Mouse (Mus musculus) lung, embryonic 16.5 days (tissue): Measurements from ENCODE around the gene Psmd11. TPM values are rescaled to one million over a fixed set of nuclear protein-coding genes. Genes with fewer than 3 reads are reported as not detected.
"Not testable (repeated sequence)": the region's sequence is repeated elsewhere in the genome, so short reads cannot be mapped to it uniquely, and the experiment has no call there.

ENCODE experiments used
- ATAC-seq: fragments of 200-750 bp; cut with Nextera tagmentation; 2 replicates; pipeline ENCODE4 v1.8.0; 2017; ENCODE audit warnings: low read depth, mild to moderate bottlenecking, moderate library complexity
- H3K27ac ChIP-seq: fragments of 300-500 bp; sonication (generic); 2 replicates; pipeline ENCODE4 v1.5.1; 2014; ENCODE audit warnings: mild to moderate bottlenecking, control low read depth, low read length
- H3K27me3 ChIP-seq: fragments of 300-500 bp; sonication (generic); 2 replicates; pipeline ENCODE4 v1.6.1; 2014; ENCODE audit warnings: low read depth, low read length, mixed read lengths; ENCODE audit not compliant: control insufficient read depth, insufficient read depth
- H3K36me3 ChIP-seq: fragments of 300-500 bp; sonication (generic); 2 replicates; pipeline ENCODE4 v1.6.1; 2014; ENCODE audit warnings: low read length; ENCODE audit not compliant: control insufficient read depth, insufficient read depth
- H3K4me1 ChIP-seq: fragments of 300-500 bp; sonication (generic); replicated peaks from 2 replicates; pipeline ENCODE4 v1.6.1; 2014; ENCODE audit warnings: low read length, mixed read lengths; ENCODE audit not compliant: control insufficient read depth, insufficient read depth
- H3K4me2 ChIP-seq: fragments of 300-500 bp; sonication (generic); 2 replicates; pipeline ENCODE4 v1.6.1; 2014; ENCODE audit warnings: low read depth, low read length, control low read depth
- H3K4me3 ChIP-seq: fragments of 300-500 bp; sonication (generic); 2 replicates; pipeline ENCODE4 v1.5.1; 2014; ENCODE audit warnings: mild to moderate bottlenecking, low read length, control low read depth
- H3K9ac ChIP-seq: fragments of 300-500 bp; sonication (generic); 2 replicates; pipeline ENCODE4 v1.6.1; 2014; ENCODE audit warnings: low read length, control low read depth
- H3K9me3 ChIP-seq: fragments of 300-500 bp; sonication (generic); 2 replicates; pipeline ENCODE4 v1.6.1; 2016; ENCODE audit warnings: low read length; ENCODE audit not compliant: control insufficient read depth
- WGBS: fragments of 180-500 bp; shearing (Covaris S2); extraction: QIAGEN DNeasy Blood & Tissue Kit; methylation state at CpG from one replicate; pipeline ENCODE4 v1.1.7; 2014; 5-methylcytosine and 5-hydroxymethylcytosine counted together
- polyA plus RNA-seq: library from polyadenylated mRNA; unstranded; fragments of >200 nt; fragmentation: Nextera tagmentation; extraction: Ambion mirVana; gene quantifications from 2 replicates; pipeline ENCODE4 v1.2.1, GENCODE M21; 2015

Psmd11 gene
- polyA plus RNA-seq, 1 experiment from 2014 or later: 300 TPM

DNA sequence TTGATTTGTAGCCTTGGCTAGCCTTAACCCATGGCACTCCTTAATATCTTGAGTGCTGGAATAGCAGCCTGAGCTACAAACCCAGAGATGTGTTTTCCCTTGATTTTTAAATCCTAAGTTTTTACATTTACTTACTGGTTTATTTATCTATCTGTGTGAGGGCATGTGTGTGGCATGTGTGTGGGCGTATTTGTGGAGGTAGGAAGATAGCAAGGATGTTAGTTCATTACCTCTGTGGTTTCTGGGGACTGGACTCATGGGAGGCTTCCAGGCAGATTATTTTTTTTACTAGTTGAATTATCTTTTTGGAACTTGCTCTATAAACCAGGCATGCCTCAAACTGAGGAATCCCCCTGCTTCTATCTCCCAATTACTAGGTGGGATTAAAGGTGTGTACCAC, 24.8 kb downstream of the Psmd11 start:
- WGBS: 100% methylated on average over 1 of the region's 1 CpGs
- H3K27me3 ChIP-seq: no peaks in the 10 kb centered on the region
- no peak overlapping the region for H3K4me2 ChIP-seq
- H3K27ac ChIP-seq: no peak overlapping the region
- peaks cover 10% of the 10 kb centered on the region; the same call in 1 of the 2 replicates for H3K36me3 ChIP-seq
- no peaks in the 10 kb centered on the region for H3K4me1 ChIP-seq
- no peak overlapping the region for H3K4me3 ChIP-seq
- no peak for ATAC-seq
- H3K9me3 ChIP-seq: no peaks in the 10 kb centered on the region
- no peak overlapping the region for H3K9ac ChIP-seq

DNA sequence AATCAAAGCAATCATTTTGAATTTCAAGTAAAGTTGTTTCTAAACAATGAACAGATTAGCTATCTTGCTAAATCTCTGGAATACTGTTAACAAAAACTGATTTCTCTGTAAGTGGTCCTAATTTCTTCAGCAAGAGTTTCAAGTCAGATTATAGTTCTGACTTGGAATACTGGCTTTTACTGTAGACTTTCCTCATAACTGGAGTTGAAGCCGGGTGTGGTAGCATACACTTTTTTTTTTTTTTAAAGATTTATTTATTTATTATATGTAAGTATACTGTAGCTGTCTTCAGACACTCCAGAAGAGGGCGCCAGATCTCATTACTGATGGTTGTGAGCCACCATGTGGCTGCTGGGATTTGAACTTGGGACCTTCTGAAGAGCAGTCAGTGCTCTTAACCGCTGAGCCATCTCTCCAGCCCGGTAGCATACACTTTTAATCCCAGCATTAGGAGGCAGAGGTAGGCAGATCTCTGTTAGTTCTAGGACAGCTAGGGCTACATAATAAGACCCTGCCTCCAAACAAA, 35.3 kb downstream of the Psmd11 start:
- WGBS: 79% methylated on average over 4 of the region's 4 CpGs
- H3K27me3 ChIP-seq: not testable (repeated sequence)

DNA sequence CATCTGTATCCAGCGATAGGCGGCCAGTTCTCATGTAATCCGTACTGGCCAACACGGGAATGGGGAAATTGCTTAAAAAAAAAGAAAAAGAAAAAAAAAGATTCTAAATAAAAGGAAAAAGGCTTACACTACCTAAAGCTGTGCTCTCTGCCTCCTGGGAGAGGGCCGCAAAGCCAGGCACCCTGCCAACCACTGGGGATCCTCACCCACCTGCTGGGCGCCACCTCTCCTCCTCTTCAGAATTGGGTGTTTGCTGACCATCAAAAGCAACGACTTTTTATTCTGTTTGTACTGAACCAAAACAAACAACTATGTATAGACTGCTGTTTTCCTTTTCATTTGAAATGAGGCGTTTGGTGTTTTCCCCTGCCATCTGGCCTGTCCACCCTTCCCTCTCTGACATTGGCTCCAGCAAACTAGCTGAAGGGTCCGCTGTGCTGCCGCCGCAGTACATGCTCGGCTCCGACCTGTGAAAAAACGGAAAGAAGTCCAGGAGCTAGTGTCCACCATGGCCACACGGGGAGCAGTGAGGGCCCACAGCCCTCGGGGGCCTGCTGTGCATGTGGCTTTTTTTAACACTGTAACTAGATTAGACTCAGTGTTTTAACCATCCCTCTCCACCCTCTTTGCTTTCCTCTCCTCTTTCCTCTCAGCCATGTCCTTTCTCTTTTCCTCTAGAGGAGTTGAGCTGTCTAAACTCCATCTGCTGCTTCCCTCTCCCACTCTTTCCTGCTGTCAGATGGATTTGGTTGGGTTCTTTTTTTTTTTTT, 43.6 kb downstream of the Psmd11 start:
- Histone ChIP-seq H3K4me2 (no peak overlapping the region), H3K27ac (no peak overlapping the region), H3K4me1 (peaks cover 6% of the 10 kb centered on the region; the same call in 1 of the 2 replicates), H3K9ac (no peak overlapping the region), H3K9me3 (no peaks in the 10 kb centered on the region), H3K4me3 (no peak overlapping the region), H3K36me3 (peaks cover 36% of the 10 kb centered on the region), H3K27me3 (no peaks in the 10 kb centered on the region)
- 75% methylated on average over 16 of the region's 16 CpGs for WGBS
- ATAC-seq: no peak

More for the DNA sequence above, 35.3 kb downstream of the Psmd11 start:
- not testable (repeated sequence) for H3K4me1 ChIP-seq, H3K9me3 ChIP-seq, H3K4me2 ChIP-seq, H3K4me3 ChIP-seq, H3K9ac ChIP-seq, H3K27ac ChIP-seq, ATAC-seq
- H3K36me3 ChIP-seq: peaks cover 39% of the 10 kb centered on the region

DNA sequence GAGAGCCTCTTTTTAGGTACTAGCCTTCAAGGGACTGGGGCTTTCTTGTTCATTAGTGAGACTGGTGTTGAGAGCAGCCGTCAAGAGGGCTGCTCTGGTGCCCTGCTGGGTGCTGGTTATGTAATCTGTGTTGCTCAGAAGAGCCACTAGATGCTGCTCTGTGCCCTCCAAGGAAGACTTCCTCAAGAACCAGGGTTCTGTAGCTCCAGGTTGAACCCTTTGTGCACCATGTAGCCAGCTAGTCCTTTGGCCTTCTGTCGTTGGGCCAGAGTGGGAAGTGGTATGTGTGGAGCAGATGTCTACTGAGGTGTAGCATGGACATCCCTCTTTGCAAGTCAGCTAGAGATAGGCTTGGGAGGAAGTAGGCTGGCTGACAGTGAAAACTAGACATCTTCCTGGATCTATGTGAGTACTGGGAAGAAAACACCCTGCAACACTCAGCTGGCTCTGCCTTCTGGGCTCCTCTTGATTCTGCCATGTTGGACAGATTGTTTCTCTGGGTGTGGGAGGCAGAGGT, 45.8 kb downstream of the Psmd11 start:
- Histone ChIP-seq H3K9me3 (no peaks in the 10 kb centered on the region), H3K27me3 (peaks cover 4% of the 10 kb centered on the region; the same call in 1 of the 2 replicates), H3K36me3 (peaks cover 27% of the 10 kb centered on the region), H3K4me1 (peaks cover 16% of the 10 kb centered on the region), H3K27ac (no peak overlapping the region), H3K4me2 (no peak overlapping the region), H3K9ac (no peak overlapping the region), H3K4me3 (no peak overlapping the region)
- no peak for ATAC-seq
- WGBS: 48% methylated on average over 2 of the region's 2 CpGs

DNA sequence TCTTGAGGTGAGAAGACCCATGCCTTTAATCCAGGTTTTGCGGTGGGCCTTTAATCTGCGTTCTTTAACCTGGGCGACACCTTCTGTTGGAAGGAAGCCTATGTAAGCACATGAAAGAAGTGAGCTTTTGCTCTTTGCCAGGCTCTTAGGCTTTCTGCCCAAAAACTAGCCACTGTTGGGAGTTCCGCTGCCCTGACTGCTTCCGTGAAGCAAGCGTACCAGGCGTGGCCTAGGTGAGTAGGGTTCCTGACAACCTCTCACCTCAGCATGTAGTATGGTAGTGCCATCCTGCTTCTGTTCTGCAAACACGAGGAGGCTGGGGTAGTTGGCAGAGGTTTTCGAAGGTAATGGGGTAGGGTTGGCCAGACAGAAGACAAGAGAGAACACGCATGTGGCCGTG, 46.4 kb downstream of the Psmd11 start:
- Histone ChIP-seq H3K9me3 (no peaks in the 10 kb centered on the region), H3K4me1 (peaks cover 22% of the 10 kb centered on the region), H3K4me2 (no peak overlapping the region), H3K27me3 (peaks cover 4% of the 10 kb centered on the region; the same call in 1 of the 2 replicates), H3K4me3 (no peak overlapping the region), H3K9ac (no peak overlapping the region), H3K36me3 (peaks cover 21% of the 10 kb centered on the region), H3K27ac (no peak overlapping the region)
- 88% methylated on average over 11 of the region's 11 CpGs for WGBS
- ATAC-seq: no peak

DNA sequence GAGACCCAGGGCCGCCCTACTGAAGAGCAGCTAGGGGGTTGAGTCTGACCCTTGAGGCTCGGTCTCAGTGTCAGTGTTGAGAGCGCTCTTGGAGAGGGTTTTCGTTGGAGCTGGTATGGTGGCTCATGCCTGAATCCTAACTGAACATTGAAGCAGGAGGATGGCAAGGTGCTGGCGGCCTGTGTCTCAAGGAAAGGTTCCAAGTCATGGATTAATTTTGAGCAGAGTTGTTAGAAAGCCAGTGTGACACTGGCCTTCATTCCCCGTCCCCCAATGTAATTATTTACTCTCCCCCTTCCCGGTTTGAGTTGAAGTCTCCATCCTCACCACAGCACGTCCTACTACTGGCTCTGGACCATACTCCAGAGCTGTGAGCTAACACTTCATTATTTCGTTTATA, 47.1 kb downstream of the Psmd11 start:
- no peak overlapping the region for H3K9ac ChIP-seq
- H3K4me3 ChIP-seq: no peak overlapping the region
- H3K27me3 ChIP-seq: peaks cover 4% of the 10 kb centered on the region; the same call in 1 of the 2 replicates
- no peak for ATAC-seq
- H3K4me2 ChIP-seq: no peak overlapping the region
- 72% methylated on average over 9 of the region's 9 CpGs for WGBS
- H3K4me1 ChIP-seq: peaks cover 23% of the 10 kb centered on the region
- H3K9me3 ChIP-seq: no peaks in the 10 kb centered on the region
- no peak overlapping the region for H3K27ac ChIP-seq
- peaks cover 14% of the 10 kb centered on the region for H3K36me3 ChIP-seq

DNA sequence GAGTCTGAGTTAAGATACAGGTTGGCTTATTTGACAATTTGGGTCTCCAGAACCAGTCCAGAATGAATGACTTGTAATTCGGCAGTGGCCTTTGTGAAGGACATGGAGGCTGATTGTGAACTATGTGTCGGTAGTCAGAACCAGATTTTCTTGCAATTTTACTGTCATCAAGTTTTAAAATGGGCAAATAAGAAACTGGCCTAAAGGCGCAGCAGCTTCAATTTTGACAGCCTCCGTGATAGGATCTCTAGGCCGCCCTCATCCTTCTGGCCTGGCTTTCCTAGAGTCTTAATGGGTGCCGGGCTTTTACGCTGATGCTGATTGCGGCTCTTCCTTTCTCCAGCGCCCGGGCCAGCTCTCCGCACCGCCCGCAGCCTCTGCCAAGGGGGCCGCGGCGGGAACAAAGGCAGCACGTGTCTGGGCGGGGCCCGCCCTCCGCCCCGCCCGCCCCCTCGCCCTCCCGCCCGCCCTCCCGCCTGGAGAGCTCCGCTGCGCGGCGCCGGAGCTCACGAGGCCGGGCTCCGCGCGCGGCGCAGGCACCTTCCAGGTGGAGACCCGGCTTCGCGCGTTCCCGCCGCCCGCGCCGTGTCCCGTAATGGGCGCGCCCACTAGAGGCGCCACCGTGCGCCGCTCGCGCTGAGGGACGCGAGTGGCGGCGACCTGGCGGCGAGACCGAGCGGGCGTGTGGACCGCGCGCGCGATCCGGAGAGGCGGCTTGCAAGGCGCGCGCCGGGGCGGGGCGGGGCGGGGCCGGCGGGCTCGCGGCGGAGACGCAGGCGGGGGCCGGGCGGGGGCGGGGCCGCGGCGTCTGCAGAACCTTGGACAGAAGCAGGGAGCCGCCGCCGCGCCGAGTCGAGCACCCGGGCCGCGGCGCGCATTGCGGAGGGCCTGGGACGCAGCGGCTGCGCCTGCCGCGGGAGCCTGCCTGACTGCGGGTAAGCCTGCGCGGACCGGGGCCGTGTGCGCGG, 48.1 kb downstream of the Psmd11 start, which contains the start of gene Cdk5r1:
Gene Cdk5r1, plus strand, starts transcription at position 802 of the 968 bp plus-strand sequence.
- Histone ChIP-seq H3K4me2 (peak within 1 kb of the TSS; percentile 99), H3K27ac (peak within 1 kb of the TSS; percentile 77), H3K9ac (peak within 1 kb of the TSS; percentile 77), H3K36me3 (peaks cover 10% of the 10 kb centered on the region), H3K4me1 (peaks cover 23% of the 10 kb centered on the region), H3K4me3 (peak within 1 kb of the TSS; percentile 79), H3K9me3 (no peaks in the 10 kb centered on the region), H3K27me3 (peaks cover 4% of the 10 kb centered on the region; the same call in 1 of the 2 replicates)
- under 1% methylated on average over 60 of the region's 116 CpGs for WGBS
- peak; percentile 92 for ATAC-seq

DNA sequence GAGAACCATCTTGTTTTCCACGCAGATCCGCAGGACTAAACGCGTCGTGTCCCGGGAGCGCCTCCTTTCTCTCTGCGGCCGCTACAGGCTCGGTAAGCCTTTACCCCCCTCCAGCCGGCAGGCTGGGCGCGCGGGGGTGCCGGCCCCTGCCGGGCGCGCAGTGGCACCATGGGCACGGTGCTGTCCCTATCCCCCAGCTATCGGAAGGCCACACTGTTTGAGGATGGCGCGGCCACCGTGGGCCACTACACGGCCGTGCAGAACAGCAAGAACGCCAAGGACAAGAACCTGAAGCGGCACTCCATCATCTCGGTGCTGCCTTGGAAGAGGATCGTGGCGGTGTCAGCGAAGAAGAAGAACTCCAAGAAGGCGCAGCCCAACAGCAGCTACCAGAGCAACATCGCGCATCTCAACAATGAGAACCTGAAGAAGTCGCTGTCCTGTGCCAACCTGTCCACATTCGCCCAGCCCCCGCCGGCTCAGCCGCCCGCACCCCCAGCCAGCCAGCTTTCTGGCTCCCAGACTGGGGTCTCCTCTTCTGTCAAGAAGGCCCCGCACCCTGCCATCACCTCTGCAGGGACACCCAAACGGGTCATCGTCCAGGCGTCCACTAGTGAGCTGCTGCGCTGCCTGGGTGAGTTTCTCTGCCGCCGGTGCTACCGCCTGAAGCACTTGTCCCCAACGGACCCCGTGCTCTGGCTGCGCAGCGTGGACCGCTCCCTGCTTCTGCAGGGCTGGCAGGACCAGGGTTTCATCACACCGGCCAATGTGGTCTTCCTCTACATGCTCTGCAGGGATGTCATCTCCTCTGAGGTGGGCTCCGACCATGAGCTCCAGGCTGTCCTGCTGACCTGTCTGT, 49.2 kb downstream of the Psmd11 start:
- Histone ChIP-seq H3K9ac (peak overlapping the region; percentile 77), H3K4me3 (peak overlapping the region; percentile 79), H3K4me1 (peaks cover 23% of the 10 kb centered on the region), H3K4me2 (peak overlapping the region; percentile 99), H3K27ac (peak overlapping the region; percentile 77), H3K36me3 (peaks cover 6% of the 10 kb centered on the region; the same call in 1 of the 2 replicates), H3K9me3 (no peaks in the 10 kb centered on the region), H3K27me3 (peaks cover 4% of the 10 kb centered on the region; the same call in 1 of the 2 replicates)
- 11% methylated on average over 55 of the region's 55 CpGs for WGBS
- ATAC-seq: peak; percentile 16; the same call in 1 of the 2 replicates
